In the genomic region with DNA sequence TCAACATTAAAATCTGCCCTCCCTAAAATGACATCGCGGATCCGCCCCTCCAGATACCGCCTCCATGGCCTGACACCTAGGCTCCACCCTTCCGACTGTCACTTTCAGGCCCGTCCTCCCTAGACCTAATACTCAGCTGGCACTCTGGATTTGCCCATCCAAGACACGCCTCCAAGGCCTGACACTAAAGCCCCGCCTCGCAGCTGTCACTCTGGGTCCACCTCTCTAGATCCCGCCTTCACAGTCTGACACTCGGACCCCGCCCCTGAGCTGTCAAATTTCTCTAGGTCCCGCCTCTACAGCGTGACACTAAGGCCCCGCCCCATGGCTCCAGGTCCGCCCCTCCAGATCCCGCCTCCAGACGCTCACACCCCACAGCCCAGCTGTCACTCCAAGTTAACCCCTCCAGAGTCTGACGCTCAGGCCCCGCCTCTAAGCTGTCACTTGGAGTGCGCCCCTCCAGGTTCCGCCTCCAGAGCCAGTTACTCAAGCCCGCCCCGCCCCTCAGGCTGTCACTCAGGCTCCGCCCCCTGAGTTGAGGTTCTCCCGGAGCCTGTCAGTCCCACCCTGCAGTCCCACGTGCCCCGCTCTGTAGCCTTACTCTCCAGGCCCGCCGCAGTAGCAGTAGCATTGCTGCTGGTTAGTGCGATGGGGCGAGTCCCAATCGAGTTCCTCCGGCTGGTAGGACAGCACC, we compare ENCODE assay signal across 8 mouse cellular contexts. TPM values are rescaled to one million over a fixed set of nuclear protein-coding genes. Genes with fewer than 3 reads are reported as not detected.
DNase-seq lines count a peak whose midpoint lies in the region; ATAC-seq lines count a peak whose summit lies in the region.

No protein-coding gene starts in this region.

- peaks cover 11% of the 10 kb centered on the region for H3K27me3 ChIP-seq in heart, embryonic 13.5 days (replicated peaks)
- no peaks in the 10 kb centered on the region for H3K27me3 ChIP-seq in liver, embryonic 12.5 days (replicated peaks)
- no peaks in the 10 kb centered on the region for H3K27me3 ChIP-seq in stomach, embryonic 15.5 days (replicated peaks)

- ATAC-seq in heart, embryonic 13.5 days (ENCODE audit: extremely low read depth, insufficient number of reproducible peaks, low FRiP score, low TSS enrichment): peak; percentile 95
- ATAC-seq in liver, embryonic 12.5 days: peak; percentile 95
- ATAC-seq in stomach, embryonic 15.5 days (ENCODE audit: insufficient read depth, low FRiP score, low read depth): peak; percentile 96

- peak; percentile 96 for DNase-seq in CD4-positive, CD25-positive, alpha-beta regulatory T cell, adult 2 months (ENCODE audit: low read depth, low spot score)
- peak; percentile 99 for DNase-seq in fat pad, adult 2 months (ENCODE audit: extremely low read depth, low read depth, low spot score)
- peak; percentile 99 for DNase-seq in kidney, postnatal 10 days
- peak; percentile 98 to 99 for DNase-seq in natural killer cell, adult 2 months (ENCODE audit: low spot score in 2 of 2)

- H3K9me3 ChIP-seq in heart, embryonic 13.5 days: no peaks in the 10 kb centered on the region
- H3K9me3 ChIP-seq in liver, embryonic 12.5 days (replicated peaks): no peaks in the 10 kb centered on the region
- no peaks in the 10 kb centered on the region for H3K9me3 ChIP-seq in stomach, embryonic 15.5 days

- peak overlapping the region; percentile 76 for H3K9ac ChIP-seq in heart, embryonic 13.5 days
- peak overlapping the region; percentile 63 for H3K9ac ChIP-seq in liver, embryonic 12.5 days
- no peak overlapping the region for H3K9ac ChIP-seq in stomach, embryonic 15.5 days

- H3K4me3 ChIP-seq in brown adipose tissue, adult 24 weeks (ENCODE audit: insufficient read depth, low read depth, low read length): peak overlapping the region; percentile 38
- peak overlapping the region; percentile 48 for H3K4me3 ChIP-seq in heart, embryonic 13.5 days
- H3K4me3 ChIP-seq in liver, embryonic 12.5 days: peak overlapping the region; percentile 48
- peak overlapping the region; percentile 35 for H3K4me3 ChIP-seq in stomach, embryonic 15.5 days (replicated peaks)

- peak overlapping the region; percentile 76 for H3K4me2 ChIP-seq in heart, embryonic 13.5 days
- peak overlapping the region; percentile 86 for H3K4me2 ChIP-seq in liver, embryonic 12.5 days
- peak overlapping the region; percentile 72 for H3K4me2 ChIP-seq in stomach, embryonic 15.5 days

- H3K27ac ChIP-seq in brown adipose tissue, adult 24 weeks (replicated peaks; ENCODE audit: low read depth, low read length): peak overlapping the region; percentile 29; the same call in 1 of the 2 replicates
- peak overlapping the region; percentile 65; the same call in 1 of the 2 replicates for H3K27ac ChIP-seq in heart, embryonic 13.5 days (replicated peaks)
- H3K27ac ChIP-seq in liver, embryonic 12.5 days: peak overlapping the region; percentile 83
- peak overlapping the region; percentile 57; the same call in 1 of the 2 replicates for H3K27ac ChIP-seq in stomach, embryonic 15.5 days

- WGBS in heart, embryonic 13.5 days: under 1% methylated on average over 34 of the region's 34 CpGs
- WGBS in liver, embryonic 12.5 days (ENCODE audit: insufficient replicate concordance): under 1% methylated on average over 34 of the region's 34 CpGs
- under 1% methylated on average over 34 of the region's 34 CpGs for WGBS in stomach, embryonic 15.5 days

- H3K4me1 ChIP-seq in brown adipose tissue, adult 24 weeks (ENCODE audit: control insufficient read depth, insufficient read depth, insufficient read length, low read length): peaks cover 7% of the 10 kb centered on the region
- peaks cover 28% of the 10 kb centered on the region for H3K4me1 ChIP-seq in heart, embryonic 13.5 days
- peaks cover 39% of the 10 kb centered on the region for H3K4me1 ChIP-seq in liver, embryonic 12.5 days
- peaks cover 8% of the 10 kb centered on the region; the same call in 1 of the 2 replicates for H3K4me1 ChIP-seq in stomach, embryonic 15.5 days

- H3K36me3 ChIP-seq in heart, embryonic 13.5 days: peaks cover 4% of the 10 kb centered on the region
- H3K36me3 ChIP-seq in liver, embryonic 12.5 days: peaks cover 38% of the 10 kb centered on the region
- no peaks in the 10 kb centered on the region for H3K36me3 ChIP-seq in stomach, embryonic 15.5 days

RNA-seq across cellular contexts. Expression of gene Phf19, which starts 8.8 kb away (rescaled TPM):
- polyA plus RNA-seq in brown adipose tissue, adult 24 weeks (2012; ENCODE audit: insufficient read depth, insufficient read length, missing spikeins): 2.3 and 2.4 TPM in 2 replicates
- 3.0 and 3.2 TPM in 2 replicates for polyA plus RNA-seq in heart, embryonic 13.5 days (2015; fragmentation: Nextera tagmentation; extraction: Ambion mirVana)
- 3.1 and 3.7 TPM in 2 replicates for polyA plus RNA-seq in liver, embryonic 12.5 days (2016; fragmentation: Nextera tagmentation; extraction: Ambion mirVana)
- 5.9 and 7.2 TPM in 2 replicates for polyA plus RNA-seq in stomach, embryonic 15.5 days (2015; fragmentation: Nextera tagmentation; extraction: Ambion mirVana)

RNA-seq across cellular contexts. Expression of gene Psmd5, which starts 30.2 kb away (rescaled TPM):
- polyA plus RNA-seq in brown adipose tissue, adult 24 weeks (2012; ENCODE audit: insufficient read depth, insufficient read length, missing spikeins): 33.2 and 33.9 TPM in 2 replicates
- 58.2 and 59.0 TPM in 2 replicates for polyA plus RNA-seq in heart, embryonic 13.5 days (2015; fragmentation: Nextera tagmentation; extraction: Ambion mirVana)
- 103 and 109 TPM in 2 replicates for polyA plus RNA-seq in liver, embryonic 12.5 days (2016; fragmentation: Nextera tagmentation; extraction: Ambion mirVana)
- 84.9 and 93.1 TPM in 2 replicates for polyA plus RNA-seq in stomach, embryonic 15.5 days (2015; fragmentation: Nextera tagmentation; extraction: Ambion mirVana)

RNA-seq across cellular contexts. Expression of gene Cutal, which starts 30.8 kb away (rescaled TPM):
- polyA plus RNA-seq in brown adipose tissue, adult 24 weeks (2012; ENCODE audit: insufficient read depth, insufficient read length, missing spikeins): not detected in 2 replicates
- polyA plus RNA-seq in heart, embryonic 13.5 days (2015; fragmentation: Nextera tagmentation; extraction: Ambion mirVana): 0.14 and 0.20 TPM in 2 replicates
- polyA plus RNA-seq in liver, embryonic 12.5 days (2016; fragmentation: Nextera tagmentation; extraction: Ambion mirVana): 2.2 and 2.3 TPM in 2 replicates
- 1.6 and 1.7 TPM in 2 replicates for polyA plus RNA-seq in stomach, embryonic 15.5 days (2015; fragmentation: Nextera tagmentation; extraction: Ambion mirVana)

RNA-seq across cellular contexts. Expression of gene Traf1, which starts 56.6 kb away (rescaled TPM):
- not detected in 2 replicates for polyA plus RNA-seq in brown adipose tissue, adult 24 weeks (2012; ENCODE audit: insufficient read depth, insufficient read length, missing spikeins)
- 1.7 and 1.9 TPM in 2 replicates for polyA plus RNA-seq in heart, embryonic 13.5 days (2015; fragmentation: Nextera tagmentation; extraction: Ambion mirVana)
- polyA plus RNA-seq in liver, embryonic 12.5 days (2016; fragmentation: Nextera tagmentation; extraction: Ambion mirVana): 0.12 and 0.27 TPM in 2 replicates
- 3.2 and 4.3 TPM in 2 replicates for polyA plus RNA-seq in stomach, embryonic 15.5 days (2015; fragmentation: Nextera tagmentation; extraction: Ambion mirVana)

Comparison
In these comparisons a context has a peak if more than half of its experiments do, and no peak if none do; other contexts are left out.
1. Peak in every context shown above with its lines: DNase-seq, ATAC-seq, H3K4me3 ChIP-seq and H3K27ac ChIP-seq.
2. H3K27ac ChIP-seq: peak in every context shown above with its lines; median percentile 83 in liver, embryonic 12.5 days; 65 in heart, embryonic 13.5 days; 57 in stomach, embryonic 15.5 days; 29 in brown adipose tissue, adult 24 weeks.